12 mouse cellular contexts compared by ENCODE assay signal in the genomic region with DNA sequence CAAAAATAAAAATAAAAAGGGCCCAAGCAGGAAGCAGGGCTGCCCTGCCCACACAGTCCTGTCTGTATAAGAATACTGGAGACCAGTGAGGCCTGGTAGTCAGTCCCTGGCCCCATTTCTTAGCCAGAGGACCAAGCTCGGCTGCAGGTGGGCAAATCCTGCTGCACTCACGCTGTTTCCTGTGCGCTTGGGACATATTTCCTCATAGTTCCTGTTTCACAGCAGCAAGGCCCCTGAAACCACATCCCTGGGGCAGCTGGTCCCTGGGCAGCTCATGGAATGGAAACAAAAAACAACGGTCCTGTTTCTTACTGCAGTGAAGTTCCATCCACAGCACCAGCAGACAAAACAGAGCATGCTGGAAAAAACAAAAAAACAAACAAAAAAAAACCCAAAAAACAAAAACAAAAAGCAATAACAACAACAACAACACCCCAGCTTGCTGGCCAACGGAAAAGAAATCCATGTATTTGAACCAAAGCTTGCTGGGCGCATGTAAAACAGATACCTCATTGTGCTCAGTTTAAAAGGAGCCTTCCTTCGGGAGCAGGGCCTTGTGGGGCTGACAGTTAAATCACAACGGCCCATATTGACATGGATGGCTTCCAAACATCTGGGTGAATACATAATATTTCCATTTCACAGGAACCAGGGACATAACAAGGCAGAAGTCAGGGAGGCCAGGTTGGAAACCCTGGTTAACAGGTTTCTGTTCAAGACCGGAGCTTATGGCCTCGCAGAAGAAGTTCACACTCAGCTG.
DNase-seq lines count a peak whose midpoint lies in the region; ATAC-seq lines count a peak whose summit lies in the region.
"Had no signal": no experiment of that assay in that cellular context is flagged by ENCODE, and none has a peak within 500 bp of the region (broad histone marks: within the 10 kb centered on the region; RNA-seq: fewer than 3 reads in every experiment).

No protein-coding gene starts in this region.

- DNase-seq in hindbrain, embryonic 10.5 days (ENCODE audit: low spot score): no peak
- no peak for DNase-seq in midbrain, embryonic 10.5 days (ENCODE audit: low spot score)
- no peak for DNase-seq in kidney, adult 11 months
- DNase-seq in frontal cortex, adult 2 months (ENCODE audit: extremely low spot score in 1 of 2, low spot score in 1 of 2): no peak
- DNase-seq: cerebellum, adult 9-10 months; heart, adult 11 months had no signal

- no peak for ATAC-seq in hindbrain, embryonic 16.5 days
- no peak for ATAC-seq in midbrain, embryonic 16.5 days
- no peak for ATAC-seq in embryonic facial prominence, embryonic 15.5 days (ENCODE audit: insufficient number of reproducible peaks, low FRiP score, low TSS enrichment, low read depth)
- peak; percentile 75 for ATAC-seq in megakaryocyte progenitor cell, adult 5-6 weeks (replicated peaks; ENCODE audit: poor library complexity)
- ATAC-seq: CD4-positive, CD25-positive, alpha-beta regulatory T cell, adult 4 months had no signal

- no peaks in the 10 kb centered on the region; the same call in 1 of the 2 replicates for H3K27me3 ChIP-seq in hindbrain, embryonic 10.5 days (ENCODE audit: insufficient read depth, poor library complexity, severe bottlenecking)
- no peaks in the 10 kb centered on the region for H3K27me3 ChIP-seq in hindbrain, embryonic 16.5 days (replicated peaks; ENCODE audit: control insufficient read depth, insufficient read depth, low read length)
- H3K27me3 ChIP-seq in midbrain, embryonic 10.5 days (ENCODE audit: low read depth, poor library complexity, severe bottlenecking): peaks cover 66% of the 10 kb centered on the region
- peaks cover 10% of the 10 kb centered on the region for H3K27me3 ChIP-seq in midbrain, embryonic 16.5 days (ENCODE audit: control insufficient read depth, insufficient read depth, low read depth, low read length)
- no peaks in the 10 kb centered on the region for H3K27me3 ChIP-seq in embryonic facial prominence, embryonic 15.5 days

- no peak overlapping the region for H3K4me2 ChIP-seq in hindbrain, embryonic 16.5 days (ENCODE audit: low read length)
- H3K4me2 ChIP-seq in midbrain, embryonic 16.5 days (ENCODE audit: low read length): no peak overlapping the region
- H3K4me2 ChIP-seq in embryonic facial prominence, embryonic 15.5 days (replicated peaks): no peak overlapping the region
- H3K4me2 ChIP-seq: hindbrain, embryonic 13.5 days had no signal

- no peak overlapping the region for H3K4me3 ChIP-seq in hindbrain, embryonic 10.5 days
- H3K4me3 ChIP-seq in hindbrain, embryonic 16.5 days (ENCODE audit: low read length): no peak overlapping the region
- H3K4me3 ChIP-seq in midbrain, embryonic 10.5 days: no peak overlapping the region
- H3K4me3 ChIP-seq in midbrain, embryonic 16.5 days (ENCODE audit: low read depth, low read length): no peak overlapping the region
- no peak overlapping the region for H3K4me3 ChIP-seq in embryonic facial prominence, embryonic 15.5 days (replicated peaks)
- H3K4me3 ChIP-seq: hindbrain, embryonic 13.5 days had no signal

- peak overlapping the region; percentile 73 for H3K27ac ChIP-seq in hindbrain, embryonic 10.5 days
- H3K27ac ChIP-seq in hindbrain, embryonic 16.5 days (ENCODE audit: low read depth, low read length): no peak overlapping the region
- peak overlapping the region; percentile 52; the same call in 1 of the 2 replicates for H3K27ac ChIP-seq in midbrain, embryonic 10.5 days (replicated peaks)
- no peak overlapping the region for H3K27ac ChIP-seq in midbrain, embryonic 16.5 days (ENCODE audit: low read length)
- H3K27ac ChIP-seq in embryonic facial prominence, embryonic 15.5 days (replicated peaks): peak overlapping the region; percentile 44
- H3K27ac ChIP-seq: hindbrain, embryonic 13.5 days had no signal

- no peaks in the 10 kb centered on the region for H3K36me3 ChIP-seq in hindbrain, embryonic 10.5 days
- no peaks in the 10 kb centered on the region for H3K36me3 ChIP-seq in hindbrain, embryonic 16.5 days (ENCODE audit: control insufficient read depth, insufficient read depth, low read length)
- H3K36me3 ChIP-seq in midbrain, embryonic 10.5 days: no peaks in the 10 kb centered on the region
- H3K36me3 ChIP-seq in midbrain, embryonic 16.5 days (ENCODE audit: control insufficient read depth, insufficient read depth, low read length): no peaks in the 10 kb centered on the region
- no peaks in the 10 kb centered on the region for H3K36me3 ChIP-seq in embryonic facial prominence, embryonic 15.5 days
- H3K36me3 ChIP-seq: hindbrain, embryonic 13.5 days had no signal

- no peak overlapping the region for H3K9ac ChIP-seq in hindbrain, embryonic 16.5 days (ENCODE audit: low read depth, low read length)
- H3K9ac ChIP-seq in midbrain, embryonic 16.5 days (ENCODE audit: low read depth, low read length): no peak overlapping the region; the same call in 1 of the 2 replicates
- H3K9ac ChIP-seq in embryonic facial prominence, embryonic 15.5 days: no peak overlapping the region
- H3K9ac ChIP-seq: hindbrain, embryonic 13.5 days had no signal

- 37% methylated on average over 10 of the region's 10 CpGs for WGBS in hindbrain, embryonic 10.5 days
- whole genome bisulfite sequencing in hindbrain, embryonic 16.5 days: 39% methylated on average over 10 of the region's 10 CpGs
- WGBS in midbrain, embryonic 10.5 days: 40% methylated on average over 10 of the region's 10 CpGs
- WGBS in midbrain, embryonic 16.5 days: 44% methylated on average over 10 of the region's 10 CpGs
- WGBS in embryonic facial prominence, embryonic 15.5 days: 41% methylated on average over 10 of the region's 10 CpGs

- H3K4me1 ChIP-seq in hindbrain, embryonic 10.5 days (replicated peaks): peaks cover 56% of the 10 kb centered on the region
- H3K4me1 ChIP-seq in hindbrain, embryonic 16.5 days (ENCODE audit: control insufficient read depth, insufficient read depth, low read depth, low read length): no peaks in the 10 kb centered on the region
- peaks cover 71% of the 10 kb centered on the region for H3K4me1 ChIP-seq in midbrain, embryonic 10.5 days
- H3K4me1 ChIP-seq in midbrain, embryonic 16.5 days (ENCODE audit: control insufficient read depth, insufficient read depth, low read length): no peaks in the 10 kb centered on the region; the same call in 1 of the 2 replicates
- H3K4me1 ChIP-seq in embryonic facial prominence, embryonic 15.5 days: peaks cover 62% of the 10 kb centered on the region

- no peaks in the 10 kb centered on the region for H3K9me3 ChIP-seq in hindbrain, embryonic 10.5 days
- no peaks in the 10 kb centered on the region for H3K9me3 ChIP-seq in hindbrain, embryonic 16.5 days (ENCODE audit: control insufficient read depth, low read length)
- H3K9me3 ChIP-seq in midbrain, embryonic 10.5 days (replicated peaks): no peaks in the 10 kb centered on the region
- no peaks in the 10 kb centered on the region for H3K9me3 ChIP-seq in midbrain, embryonic 16.5 days (replicated peaks; ENCODE audit: control insufficient read depth, low read length, poor library complexity, severe bottlenecking)
- no peaks in the 10 kb centered on the region for H3K9me3 ChIP-seq in embryonic facial prominence, embryonic 15.5 days (replicated peaks)
- H3K9me3 ChIP-seq: hindbrain, embryonic 13.5 days had no signal

Comparison
In these comparisons a context has a peak if more than half of its experiments do, and no peak if none do; other contexts are left out.
1. H3K27ac ChIP-seq: peak in hindbrain, embryonic 10.5 days (single experiment), midbrain, embryonic 10.5 days (single experiment) and embryonic facial prominence, embryonic 15.5 days (single experiment); none in hindbrain, embryonic 16.5 days (single experiment) and midbrain, embryonic 16.5 days (single experiment).